Mouse (Mus musculus): ENCODE data around the gene Smim6. TPM values are rescaled to one million over a fixed set of nuclear protein-coding genes. Genes with fewer than 3 reads are reported as not detected.

Smim6 gene
- polyA plus RNA-seq, 1 experiment from 2014 or later: 1.0 TPM

GRCm38 (mm10) chr11:115920110-115920818 lies 8.4 kb downstream of the Smim6 start:
- H3K9me3 ChIP-seq: no peaks in the 10 kb centered on the region
- no peaks in the 10 kb centered on the region for H3K4me1 ChIP-seq
- 46% methylated on average over 6 of the region's 6 CpGs for WGBS
- ATAC-seq (ENCODE audit: insufficient number of reproducible peaks, low FRiP score, low TSS enrichment, low read depth): no peak
- H3K27me3 ChIP-seq: no peaks in the 10 kb centered on the region
- H3K9ac ChIP-seq: no peak overlapping the region
- H3K4me3 ChIP-seq: no peak overlapping the region
- no peak overlapping the region for H3K27ac ChIP-seq
- H3K4me2 ChIP-seq: no peak overlapping the region
- peaks cover 40% of the 10 kb centered on the region for H3K36me3 ChIP-seq

- no peak for ATAC-seq (ENCODE audit: insufficient number of reproducible peaks, low FRiP score, low TSS enrichment, low read depth)
- 91% methylated on average over 1 of the region's 1 CpGs for WGBS
- Histone ChIP-seq H3K27ac (no peak overlapping the region), H3K9me3 (no peaks in the 10 kb centered on the region), H3K4me1 (no peaks in the 10 kb centered on the region), H3K27me3 (no peaks in the 10 kb centered on the region), H3K4me3 (no peak overlapping the region), H3K9ac (no peak overlapping the region), H3K36me3 (peaks cover 25% of the 10 kb centered on the region), H3K4me2 (no peak overlapping the region)
Observed at GRCm38 (mm10) chr11:115921986-115922385, 10.2 kb downstream of the Smim6 start.

GRCm38 (mm10) chr11:115929031-115929430 lies 17.2 kb downstream of the Smim6 start:
- Histone ChIP-seq H3K36me3 (peaks cover 23% of the 10 kb centered on the region), H3K4me3 (no peak overlapping the region), H3K4me2 (no peak overlapping the region), H3K4me1 (peaks cover 16% of the 10 kb centered on the region), H3K9ac (no peak overlapping the region), H3K9me3 (no peaks in the 10 kb centered on the region), H3K27me3 (no peaks in the 10 kb centered on the region), H3K27ac (no peak overlapping the region)
- 91% methylated on average over 8 of the region's 8 CpGs for WGBS
- ATAC-seq (ENCODE audit: insufficient number of reproducible peaks, low FRiP score, low TSS enrichment, low read depth): no peak

- no peak overlapping the region for H3K4me2 ChIP-seq
- peaks cover 23% of the 10 kb centered on the region for H3K36me3 ChIP-seq
- no peak overlapping the region for H3K27ac ChIP-seq
- peaks cover 24% of the 10 kb centered on the region for H3K4me1 ChIP-seq
- no peak overlapping the region for H3K9ac ChIP-seq
- WGBS: 54% methylated on average over 3 of the region's 3 CpGs
- no peaks in the 10 kb centered on the region for H3K9me3 ChIP-seq
- H3K4me3 ChIP-seq: no peak overlapping the region
- no peak for ATAC-seq (ENCODE audit: insufficient number of reproducible peaks, low FRiP score, low TSS enrichment, low read depth)
- H3K27me3 ChIP-seq: no peaks in the 10 kb centered on the region
Observed at GRCm38 (mm10) chr11:115929818-115930217, 18.0 kb downstream of the Smim6 start.

- peaks cover 36% of the 10 kb centered on the region for H3K36me3 ChIP-seq
- WGBS: 68% methylated on average over 3 of the region's 3 CpGs
- H3K9me3 ChIP-seq: no peaks in the 10 kb centered on the region
- no peak overlapping the region for H3K4me3 ChIP-seq
- H3K4me1 ChIP-seq: peaks cover 26% of the 10 kb centered on the region
- no peaks in the 10 kb centered on the region for H3K27me3 ChIP-seq
- H3K27ac ChIP-seq: no peak overlapping the region
- no peak for ATAC-seq (ENCODE audit: insufficient number of reproducible peaks, low FRiP score, low TSS enrichment, low read depth)
- H3K9ac ChIP-seq: no peak overlapping the region
- H3K4me2 ChIP-seq: no peak overlapping the region
Observed at GRCm38 (mm10) chr11:115931235-115931634, 19.4 kb downstream of the Smim6 start.

GRCm38 (mm10) chr11:115933108-115933746 lies 21.4 kb downstream of the Smim6 start, which contains the start of the genes Sap30bp and Recql5:
Sap30bp (plus strand) TSS chr11:115933282.
Recql5 (minus strand) TSS chr11:115933477.
- ATAC-seq (ENCODE audit: insufficient number of reproducible peaks, low FRiP score, low TSS enrichment, low read depth): peak; percentile 97

GRCm38 (mm10) chr11:115933747-115934110 lies 21.9 kb downstream of the Smim6 start:
- Histone ChIP-seq H3K36me3 (peaks cover 37% of the 10 kb centered on the region), H3K9ac (peak overlapping the region; percentile 57), H3K27ac (peak overlapping the region; percentile 3; the same call in 1 of the 2 replicates), H3K4me1 (peaks cover 26% of the 10 kb centered on the region), H3K4me3 (peak overlapping the region; percentile 61), H3K4me2 (peak overlapping the region; percentile 79), H3K9me3 (no peaks in the 10 kb centered on the region), H3K27me3 (no peaks in the 10 kb centered on the region)
- WGBS: under 1% methylated on average over 16 of the region's 16 CpGs
- 0 out of 2 replicates have a peak, but pooled peaks have one; percentile 22 for ATAC-seq (ENCODE audit: insufficient number of reproducible peaks, low FRiP score, low TSS enrichment, low read depth)

More at GRCm38 (mm10) chr11:115933108-115933746, 21.4 kb downstream of the Smim6 start, which contains the start of the genes Sap30bp and Recql5:
- under 1% methylated on average over 28 of the region's 28 CpGs for WGBS
- H3K4me3 ChIP-seq: peak within 1 kb of the TSS; percentile 61
- peaks cover 39% of the 10 kb centered on the region for H3K36me3 ChIP-seq
- H3K27me3 ChIP-seq: no peaks in the 10 kb centered on the region
- peak within 1 kb of the TSS; percentile 57 for H3K9ac ChIP-seq
- H3K27ac ChIP-seq: peak within 1 kb of the TSS; percentile 3; the same call in 1 of the 2 replicates
- H3K4me1 ChIP-seq: peaks cover 26% of the 10 kb centered on the region
- no peaks in the 10 kb centered on the region for H3K9me3 ChIP-seq
- peak within 1 kb of the TSS; percentile 79 for H3K4me2 ChIP-seq

GRCm38 (mm10) chr11:115939690-115940329 lies 28.0 kb downstream of the Smim6 start:
- H3K27ac ChIP-seq: no peak overlapping the region
- no peak overlapping the region for H3K9ac ChIP-seq
- no peaks in the 10 kb centered on the region for H3K9me3 ChIP-seq
- 38% methylated on average over 6 of the region's 6 CpGs for WGBS
- peaks cover 80% of the 10 kb centered on the region for H3K36me3 ChIP-seq
- ATAC-seq (ENCODE audit: insufficient number of reproducible peaks, low FRiP score, low TSS enrichment, low read depth): no peak
- no peak overlapping the region for H3K4me3 ChIP-seq
- no peaks in the 10 kb centered on the region for H3K27me3 ChIP-seq
- H3K4me1 ChIP-seq: peaks cover 2% of the 10 kb centered on the region
- H3K4me2 ChIP-seq: no peak overlapping the region

GRCm38 (mm10) chr11:115941980-115942379 lies 30.2 kb downstream of the Smim6 start:
- peaks cover 6% of the 10 kb centered on the region; the same call in 1 of the 2 replicates for H3K4me1 ChIP-seq
- WGBS: 86% methylated on average over 7 of the region's 7 CpGs
- H3K27ac ChIP-seq: no peak overlapping the region
- no peaks in the 10 kb centered on the region for H3K27me3 ChIP-seq
- no peaks in the 10 kb centered on the region for H3K9me3 ChIP-seq
- H3K4me2 ChIP-seq: no peak overlapping the region
- no peak for ATAC-seq (ENCODE audit: insufficient number of reproducible peaks, low FRiP score, low TSS enrichment, low read depth)
- no peak overlapping the region for H3K4me3 ChIP-seq
- no peak overlapping the region for H3K9ac ChIP-seq
- peaks cover 81% of the 10 kb centered on the region for H3K36me3 ChIP-seq

- Histone ChIP-seq H3K27me3 (no peaks in the 10 kb centered on the region), H3K9ac (no peak overlapping the region), H3K4me3 (no peak overlapping the region), H3K27ac (peak overlapping the region; percentile 77), H3K36me3 (peaks cover 77% of the 10 kb centered on the region), H3K9me3 (no peaks in the 10 kb centered on the region), H3K4me1 (peaks cover 12% of the 10 kb centered on the region), H3K4me2 (no peak overlapping the region)
- ATAC-seq (ENCODE audit: insufficient number of reproducible peaks, low FRiP score, low TSS enrichment, low read depth): no peak
- 80% methylated on average over 8 of the region's 8 CpGs for WGBS
Observed at GRCm38 (mm10) chr11:115945247-115945646, 33.4 kb downstream of the Smim6 start.

GRCm38 (mm10) chr11:115946221-115946828 lies 34.5 kb downstream of the Smim6 start:
- Histone ChIP-seq H3K4me1 (peaks cover 18% of the 10 kb centered on the region), H3K36me3 (peaks cover 77% of the 10 kb centered on the region), H3K4me3 (no peak overlapping the region), H3K27ac (peak overlapping the region; percentile 77), H3K27me3 (no peaks in the 10 kb centered on the region), H3K4me2 (no peak overlapping the region), H3K9ac (no peak overlapping the region), H3K9me3 (no peaks in the 10 kb centered on the region)
- peak; percentile 40; the same call in 1 of the 2 replicates for ATAC-seq (ENCODE audit: insufficient number of reproducible peaks, low FRiP score, low TSS enrichment, low read depth)
- 76% methylated on average over 9 of the region's 9 CpGs for WGBS
